Mouse (Mus musculus) brain, embryonic 18.5 days (tissue): ENCODE data around the gene Card14.
A peak's percentile ranks its signal among the peaks of the same experiment; 100 is the strongest.

Source experiments
- DNase-seq: peaks from one replicate; pipeline ENCODE4 v3.0.0-alpha.2; 2012; ENCODE audit warnings: low read depth, low spot score

The Card14 gene

GRCm38 (mm10) chr11:119300986-119301385, 6.6 kb upstream of the Card14 start:
- DNase-seq: no peak

- DNase-seq: no peak
These were observed 2.5 kb upstream of the Card14 start for GRCm38 (mm10) chr11:119304904-119305712.

GRCm38 (mm10) chr11:119306762-119307657, 558 bp upstream of the Card14 start:
- DNase-seq: no peak

GRCm38 (mm10) chr11:119307916-119308315, 348 bp downstream of the Card14 start:
- no peak for DNase-seq

- DNase-seq: no peak
These were observed 3.1 kb downstream of the Card14 start for GRCm38 (mm10) chr11:119310621-119311020.

GRCm38 (mm10) chr11:119314252-119314936, 6.8 kb downstream of the Card14 start:
- no peak for DNase-seq

- no peak for DNase-seq
These were observed 9.2 kb downstream of the Card14 start for GRCm38 (mm10) chr11:119316720-119317119.

GRCm38 (mm10) chr11:119322521-119322920, 15.0 kb downstream of the Card14 start:
- no peak for DNase-seq

GRCm38 (mm10) chr11:119325068-119325467, 17.5 kb downstream of the Card14 start:
- DNase-seq: no peak

- DNase-seq: no peak
These were observed 23.0 kb downstream of the Card14 start for GRCm38 (mm10) chr11:119330592-119330991.

GRCm38 (mm10) chr11:119331970-119332369, 24.4 kb downstream of the Card14 start:
- DNase-seq: no peak

GRCm38 (mm10) chr11:119338271-119339059, 30.9 kb downstream of the Card14 start:
- no peak for DNase-seq

- no peak for DNase-seq
These were observed 31.6 kb downstream of the Card14 start for GRCm38 (mm10) chr11:119339179-119339578.

- peak; percentile 69 for DNase-seq
These were observed 32.1 kb downstream of the Card14 start for GRCm38 (mm10) chr11:119339637-119340036.

GRCm38 (mm10) chr11:119344178-119344577, 36.6 kb downstream of the Card14 start:
- DNase-seq: no peak

- no peak for DNase-seq
These were observed 37.3 kb downstream of the Card14 start for GRCm38 (mm10) chr11:119344865-119345264.

- DNase-seq: no peak
These were observed 39.6 kb downstream of the Card14 start for GRCm38 (mm10) chr11:119347125-119347524.

GRCm38 (mm10) chr11:119352113-119352512, 44.5 kb downstream of the Card14 start:
- no peak for DNase-seq

- no peak for DNase-seq
These were observed 46.4 kb downstream of the Card14 start for GRCm38 (mm10) chr11:119353946-119354345.

GRCm38 (mm10) chr11:119354798-119355442, 47.4 kb downstream of the Card14 start:
- DNase-seq: no peak
